Comparison of ENCODE assay signal across 13 mouse cellular contexts in the genomic region with DNA sequence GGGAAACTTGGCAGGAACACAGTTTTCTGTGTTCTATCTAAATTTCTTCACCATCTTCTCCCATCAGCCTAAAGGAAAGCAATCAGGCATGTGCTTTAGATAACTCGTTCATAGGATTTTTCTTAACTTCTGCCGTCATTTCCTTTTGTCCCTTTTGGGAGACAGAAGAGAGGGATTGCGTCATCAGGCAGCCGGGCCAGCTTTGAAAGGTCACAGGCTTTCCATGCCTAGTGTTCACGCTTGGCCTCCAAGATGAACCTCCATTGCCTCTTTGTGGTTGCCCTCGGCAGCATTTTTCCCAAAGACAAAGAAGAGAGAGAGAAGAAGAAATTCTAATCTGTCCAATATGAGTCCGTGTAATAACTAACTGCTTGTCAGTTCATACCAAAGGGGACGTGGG.
A peak's percentile ranks its signal among the peaks of the same experiment; 100 is the strongest.
DNase-seq lines count a peak whose midpoint lies in the region; ATAC-seq and TF ChIP-seq lines count a peak whose summit lies in the region.
"Had no signal": no experiment of that assay in that cellular context is flagged by ENCODE, and none has a peak within 500 bp of the region (broad histone marks: within the 10 kb centered on the region; RNA-seq: fewer than 3 reads in every experiment).

No protein-coding gene starts in this region.

- no peak overlapping the region for H3K9ac ChIP-seq in kidney, embryonic 14.5 days (ENCODE audit: low read depth, low read length)
- no peak overlapping the region for H3K9ac ChIP-seq in heart, postnatal 0 days (replicated peaks; ENCODE audit: low read depth, low read length)

- H3K4me3 ChIP-seq in kidney, embryonic 14.5 days (ENCODE audit: low read length): no peak overlapping the region
- H3K4me3 ChIP-seq in heart, postnatal 0 days (ENCODE audit: low read depth, low read length): no peak overlapping the region

- H3K4me1 ChIP-seq in kidney, embryonic 14.5 days (ENCODE audit: control insufficient read depth, insufficient read depth, low read length): peaks cover 32% of the 10 kb centered on the region
- 0 out of 2 replicates have a peak, but pooled peaks cover 13% of the 10 kb centered on the region for H3K4me1 ChIP-seq in heart, postnatal 0 days (ENCODE audit: control insufficient read depth, insufficient read depth)

- H3K36me3 ChIP-seq in kidney, embryonic 14.5 days (ENCODE audit: control insufficient read depth, insufficient read depth, low read length): no peaks in the 10 kb centered on the region
- no peaks in the 10 kb centered on the region for H3K36me3 ChIP-seq in heart, postnatal 0 days (replicated peaks; ENCODE audit: control insufficient read depth, insufficient read depth, low read length)
- H3K36me3 ChIP-seq: G1E had no signal

- H3K4me2 ChIP-seq in kidney, embryonic 14.5 days (replicated peaks; ENCODE audit: low read depth, low read length): no peak overlapping the region
- H3K4me2 ChIP-seq in heart, postnatal 0 days (ENCODE audit: low read depth, low read length): no peak overlapping the region

- peak; percentile 59 to 86 for DNase-seq in adrenal gland, adult (ENCODE audit: inconsistent age in 2 of 2, low spot score in 1 of 2)
- no peak for DNase-seq in adrenal gland, postnatal 4 days (ENCODE audit: low spot score in 2 of 2)
- DNase-seq in kidney, adult 9 months: no peak
- peak; percentile 62 for DNase-seq in adrenal gland, postnatal 10 days
- DNase-seq in heart, postnatal 0 days (ENCODE audit: low spot score): peak; percentile 45
- no peak for DNase-seq in thymus, postnatal 14 days
- DNase-seq in cerebellum, adult 11 months: no peak
- DNase-seq: cerebellum, postnatal 25 days; midbrain, embryonic 14.5 days; thymus, postnatal 4 days had no signal

- no peak for ATAC-seq in kidney, embryonic 14.5 days (ENCODE audit: low FRiP score, low TSS enrichment)
- no peak for ATAC-seq in heart, postnatal 0 days (ENCODE audit: insufficient read depth, low read depth)
- ATAC-seq: hindbrain, embryonic 16.5 days had no signal

- H3K27me3 ChIP-seq in kidney, embryonic 14.5 days (ENCODE audit: control insufficient read depth, insufficient read depth, low read length): no peaks in the 10 kb centered on the region
- H3K27me3 ChIP-seq in heart, postnatal 0 days (ENCODE audit: control insufficient read depth, insufficient read depth, low read length): no peaks in the 10 kb centered on the region

- H3K27ac ChIP-seq in kidney, embryonic 14.5 days (ENCODE audit: low read depth, low read length): peak overlapping the region; percentile 24; the same call in 1 of the 2 replicates
- H3K27ac ChIP-seq in heart, postnatal 0 days (ENCODE audit: low read depth): peak overlapping the region; percentile 9; the same call in 1 of the 2 replicates

- WGBS in kidney, embryonic 14.5 days: 28% methylated on average over 8 of the region's 8 CpGs
- WGBS in heart, postnatal 0 days: 34% methylated on average over 8 of the region's 8 CpGs

- no peak for TF ChIP-seq EP300 in heart, postnatal 0 days (IDR thresholded peaks at IDR 0.05; ENCODE audit: low read depth)

- no peaks in the 10 kb centered on the region for H3K9me3 ChIP-seq in kidney, embryonic 14.5 days (ENCODE audit: control insufficient read depth, low read length)
- no peaks in the 10 kb centered on the region for H3K9me3 ChIP-seq in heart, postnatal 0 days (replicated peaks; ENCODE audit: control insufficient read depth, low read length)

- TF ChIP-seq CTCF in heart, postnatal 0 days (IDR thresholded peaks at IDR 0.05; ENCODE audit: low read depth): 0 out of 2 replicates have a peak, but pooled peaks have one; percentile 1

Comparison
In these comparisons a context has a peak if more than half of its experiments do, and no peak if none do; other contexts are left out.
1. DNase-seq: peak in adrenal gland, adult (2 of 2), adrenal gland, postnatal 10 days (single experiment) and heart, postnatal 0 days (single experiment); none in adrenal gland, postnatal 4 days (0 of 2), kidney, adult 9 months (single experiment), thymus, postnatal 14 days (single experiment) and cerebellum, adult 11 months (single experiment).